Mouse (Mus musculus) kidney, adult 2 months (tissue): Measurements from ENCODE around the gene B3galt1. TPM values are rescaled to one million over a fixed set of nuclear protein-coding genes. Genes with fewer than 3 reads are reported as not detected.
A peak's percentile ranks its signal among the peaks of the same experiment; 100 is the strongest.

Experiments
- DNase-seq: peaks from one replicate; pipeline ENCODE4 v3.0.0; 2021
- H3K27ac ChIP-seq: fragments of 200-500 bp; 2 replicates; pipeline ENCODE4 v1.5.1; 2012; ENCODE audit warnings: low read depth, low read length, control low read depth, inconsistent platforms; ENCODE audit not compliant: insufficient read depth
- H3K27me3 ChIP-seq: fragments of 200-500 bp; replicated peaks from 2 replicates; pipeline ENCODE4 v1.6.1; 2012; ENCODE audit warnings: mild to moderate bottlenecking, moderate library complexity, low read length, inconsistent platforms; ENCODE audit not compliant: control insufficient read depth, insufficient read depth
- H3K36me3 ChIP-seq: fragments of 200-500 bp; 2 replicates; pipeline ENCODE4 v1.6.1; 2012; ENCODE audit warnings: mild to moderate bottlenecking, moderate library complexity, low read length, inconsistent platforms; ENCODE audit not compliant: control insufficient read depth, insufficient read depth
- H3K4me1 ChIP-seq: fragments of 200-500 bp; 2 replicates; pipeline ENCODE4 v1.6.1; 2011; ENCODE audit warnings: low read length; ENCODE audit not compliant: control insufficient read depth, insufficient read depth
- H3K4me3 ChIP-seq: fragments of 200-500 bp; 2 replicates; pipeline ENCODE4 v1.5.1; 2011; ENCODE audit warnings: mild to moderate bottlenecking, low read depth, low read length, control low read depth; ENCODE audit not compliant: insufficient read depth
- CTCF ChIP-seq: fragments of 200-500 bp; conservative IDR thresholded peaks from 2 replicates; pipeline ENCODE4 v1.5.1; 2011; ENCODE audit warnings: low read depth, mild to moderate bottlenecking, control low read depth, low read length, moderate library complexity, mixed read lengths; ENCODE audit not compliant: insufficient read depth, insufficient read length
- POLR2A ChIP-seq: fragments of 200-500 bp; IDR thresholded peaks from one replicate; pipeline ENCODE4 v1.6.1; 2011; ENCODE audit warnings: low read depth, low read length, control low read depth
- WGBS: fragments of 180-500 bp; shearing (Covaris S2); methylation state at CpG from one replicate; pipeline ENCODE4 v1.1.7; 2018; 5-methylcytosine and 5-hydroxymethylcytosine counted together
- polyA plus RNA-seq: library from polyadenylated mRNA; depleted of rRNA; stranded (reverse); fragments of >200 nt; gene quantifications from 2 replicates; pipeline ENCODE4 v1.2.3, GENCODE M21; 2012

B3galt1 gene
- polyA plus RNA-seq, 1 experiment, result 0.23 TPM

- no peaks in the 10 kb centered on the region for H3K27me3 ChIP-seq
- no peak overlapping the region for H3K27ac ChIP-seq
- no peak for TF ChIP-seq POLR2A
- TF ChIP-seq CTCF, result no peak
- H3K4me3 ChIP-seq, result no peak overlapping the region
- 75% methylated on average over 9 of the region's 9 CpGs for WGBS
- H3K4me1 ChIP-seq, result no peaks in the 10 kb centered on the region
- no peaks in the 10 kb centered on the region for H3K36me3 ChIP-seq
- no peak for DNase-seq
These were observed 439.5 kb downstream of the B3galt1 start for GRCm38 (mm10) chr2:68005210-68005609.

- TF ChIP-seq CTCF (no peak), POLR2A (no peak)
- no peak for DNase-seq
- no peaks in the 10 kb centered on the region for H3K4me1 ChIP-seq
- no peak overlapping the region for H3K4me3 ChIP-seq
- WGBS, result 63% methylated on average over 7 of the region's 7 CpGs
- H3K36me3 ChIP-seq, result no peaks in the 10 kb centered on the region
- no peak overlapping the region for H3K27ac ChIP-seq
- H3K27me3 ChIP-seq, result no peaks in the 10 kb centered on the region
These were observed 440.0 kb downstream of the B3galt1 start for GRCm38 (mm10) chr2:68005711-68006110.

GRCm38 (mm10) chr2:68011336-68011735 is 445.7 kb downstream of the B3galt1 start:
- Histone ChIP-seq H3K27me3 (no peaks in the 10 kb centered on the region), H3K36me3 (no peaks in the 10 kb centered on the region), H3K4me1 (no peaks in the 10 kb centered on the region), H3K4me3 (no peak overlapping the region), H3K27ac (no peak overlapping the region)
- WGBS, result 57% methylated on average over 4 of the region's 4 CpGs
- TF ChIP-seq POLR2A (no peak), CTCF (no peak)
- no peak for DNase-seq

GRCm38 (mm10) chr2:68020251-68020680 is 454.6 kb downstream of the B3galt1 start:
- H3K36me3 ChIP-seq, result no peaks in the 10 kb centered on the region
- H3K4me1 ChIP-seq, result no peaks in the 10 kb centered on the region
- H3K27me3 ChIP-seq, result no peaks in the 10 kb centered on the region
- 89% methylated on average over 5 of the region's 5 CpGs for WGBS
- no peak overlapping the region for H3K27ac ChIP-seq
- DNase-seq, result no peak
- H3K4me3 ChIP-seq, result no peak overlapping the region
- no peak for TF ChIP-seq CTCF
- TF ChIP-seq POLR2A, result no peak

- no peak overlapping the region for H3K4me3 ChIP-seq
- 62% methylated on average over 6 of the region's 6 CpGs for WGBS
- H3K4me1 ChIP-seq, result no peaks in the 10 kb centered on the region
- DNase-seq, result peak; percentile 32
- H3K27me3 ChIP-seq, result no peaks in the 10 kb centered on the region
- no peaks in the 10 kb centered on the region for H3K36me3 ChIP-seq
- no peak overlapping the region for H3K27ac ChIP-seq
- TF ChIP-seq CTCF (no peak), POLR2A (no peak)
These were observed 456.0 kb downstream of the B3galt1 start for GRCm38 (mm10) chr2:68021541-68022152.

GRCm38 (mm10) chr2:68028811-68029210 is 463.1 kb downstream of the B3galt1 start:
- Histone ChIP-seq H3K36me3 (no peaks in the 10 kb centered on the region), H3K27me3 (no peaks in the 10 kb centered on the region), H3K27ac (no peak overlapping the region), H3K4me3 (no peak overlapping the region), H3K4me1 (no peaks in the 10 kb centered on the region)
- no peak for DNase-seq
- WGBS, result 98% methylated on average over 2 of the region's 2 CpGs
- TF ChIP-seq POLR2A, result no peak
- TF ChIP-seq CTCF, result no peak

GRCm38 (mm10) chr2:68034711-68035110 is 469.0 kb downstream of the B3galt1 start:
- no peaks in the 10 kb centered on the region for H3K4me1 ChIP-seq
- no peak for DNase-seq
- no peaks in the 10 kb centered on the region for H3K36me3 ChIP-seq
- 70% methylated on average over 3 of the region's 3 CpGs for WGBS
- TF ChIP-seq POLR2A, result no peak
- TF ChIP-seq CTCF, result no peak
- no peaks in the 10 kb centered on the region for H3K27me3 ChIP-seq
- no peak overlapping the region for H3K27ac ChIP-seq
- H3K4me3 ChIP-seq, result no peak overlapping the region
